Mouse (Mus musculus) liver (tissue): ENCODE data around the gene Neo1.
A peak's percentile ranks its signal among the peaks of the same experiment; 100 is the strongest.

Experiments used
- DNase-seq: peaks from one replicate; pipeline ENCODE4 v3.0.0-alpha.2; 2020; ENCODE audit warnings: mixed read lengths

The Neo1 gene

DNA sequence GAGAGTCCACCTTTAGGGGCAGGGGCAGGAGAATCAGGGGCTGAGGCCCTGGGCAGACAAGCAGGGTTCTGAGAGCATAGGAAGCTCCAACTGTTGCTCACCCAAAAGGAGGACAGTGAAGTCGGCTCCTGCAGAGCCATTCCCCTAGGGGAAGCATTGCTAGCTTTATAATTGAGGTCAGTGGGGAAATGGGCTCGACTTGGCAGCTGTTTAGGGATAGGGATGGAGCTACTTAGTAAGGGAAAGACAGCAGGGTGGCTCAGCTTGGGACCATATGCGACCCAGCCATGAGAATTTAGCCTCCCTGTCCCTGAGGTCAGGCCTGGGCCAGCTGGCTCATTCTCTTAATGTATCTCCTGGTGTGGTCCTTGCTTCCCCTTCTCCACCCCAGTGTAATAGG, 181.3 kb downstream of the Neo1 start:
- DNase-seq: no peak

DNA sequence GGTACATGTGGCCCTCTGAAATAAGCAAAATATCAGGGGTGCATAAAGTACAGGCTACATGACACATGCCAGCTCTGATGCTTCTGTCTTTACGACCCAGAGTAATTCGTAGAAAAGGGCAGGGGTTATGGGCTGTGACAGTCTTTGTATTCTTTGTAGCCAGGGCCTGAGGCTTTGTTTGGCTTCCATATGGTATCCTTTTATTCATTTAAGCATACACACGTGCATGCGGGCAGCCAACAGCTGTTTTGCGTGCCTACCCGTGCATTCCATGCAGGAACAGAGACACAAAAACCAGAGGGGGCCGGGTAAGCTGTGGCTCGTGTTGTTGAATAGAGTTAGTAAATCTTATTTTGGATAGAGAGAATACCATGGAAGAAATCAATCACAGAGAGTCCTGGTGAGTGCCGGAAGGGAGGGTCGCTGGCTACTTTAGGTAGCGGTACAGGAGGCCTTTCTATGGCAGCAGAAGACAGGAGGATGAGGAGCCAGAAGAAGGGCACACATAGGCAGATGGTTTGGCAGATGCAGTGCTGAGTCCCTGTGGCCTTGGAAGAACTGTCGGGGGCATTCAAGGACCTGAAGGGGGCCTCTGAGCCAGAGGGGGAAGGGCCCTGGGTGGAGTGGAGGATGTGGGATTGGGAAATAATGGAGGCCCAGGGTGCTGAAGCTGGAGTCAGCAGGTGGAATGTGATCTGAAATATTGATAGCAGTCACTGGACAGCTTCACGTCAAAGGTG, 186.5 kb downstream of the Neo1 start:
- no peak for DNase-seq

DNA sequence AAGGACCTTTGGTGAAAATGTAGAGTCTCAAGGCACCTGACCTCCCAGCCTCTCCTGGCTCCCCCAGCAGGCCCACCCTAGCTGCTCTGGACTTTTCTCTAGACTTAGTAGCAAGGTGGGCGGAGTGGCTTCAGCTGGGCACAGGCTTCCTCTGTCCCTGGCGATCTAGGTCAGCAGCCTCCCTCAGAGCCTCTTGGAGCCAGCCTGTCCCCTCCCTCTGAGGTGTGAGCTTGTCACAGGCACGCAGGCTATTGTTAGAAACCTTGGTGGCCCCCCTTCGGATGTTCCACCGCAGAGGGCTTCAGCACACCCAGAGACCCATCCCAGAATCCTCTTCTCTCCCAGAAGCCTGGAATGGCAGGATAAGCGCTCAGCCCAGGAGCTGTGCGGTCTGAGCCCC, 188.6 kb downstream of the Neo1 start:
- DNase-seq: no peak

DNA sequence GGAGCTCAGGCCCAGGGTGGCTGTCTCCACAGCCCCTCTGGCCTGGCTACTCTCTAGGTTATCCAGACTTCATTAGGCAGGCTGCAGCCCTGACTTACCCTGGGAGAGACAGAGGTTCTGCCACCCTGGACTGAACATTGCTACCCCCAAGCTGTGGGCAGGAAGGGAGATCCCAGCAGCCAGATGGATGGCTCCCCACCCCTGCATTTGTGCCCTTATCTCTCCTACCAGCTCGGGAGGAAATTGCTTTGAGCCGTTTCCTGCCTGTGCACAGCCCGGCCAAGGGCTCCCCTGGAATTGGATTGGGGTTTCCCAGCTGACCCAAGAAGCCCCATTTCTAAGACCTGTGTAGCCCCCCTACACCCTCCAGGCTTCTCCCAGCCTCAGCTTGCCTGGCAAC, 189.2 kb downstream of the Neo1 start:
- DNase-seq: peak; percentile 13

DNA sequence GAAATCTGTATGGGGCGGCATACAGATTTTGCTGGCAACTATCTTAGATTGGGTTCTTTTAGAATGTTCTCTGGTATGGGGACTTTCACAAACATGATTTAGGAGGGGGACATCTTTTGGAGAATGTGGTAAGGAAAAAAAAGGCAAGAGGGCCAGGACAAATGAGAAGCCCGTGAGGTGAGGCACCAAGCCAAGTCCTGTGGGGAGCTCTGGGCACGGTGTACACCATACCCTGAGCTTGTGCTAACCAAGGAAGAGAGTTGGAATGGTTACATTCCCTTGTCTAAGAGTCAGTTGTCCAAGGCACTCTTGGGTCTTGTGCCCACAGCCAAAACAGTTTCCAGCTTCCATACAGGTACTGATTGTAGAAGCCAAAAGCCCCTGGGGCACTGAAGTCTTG, 191.6 kb downstream of the Neo1 start:
- DNase-seq: no peak

DNA sequence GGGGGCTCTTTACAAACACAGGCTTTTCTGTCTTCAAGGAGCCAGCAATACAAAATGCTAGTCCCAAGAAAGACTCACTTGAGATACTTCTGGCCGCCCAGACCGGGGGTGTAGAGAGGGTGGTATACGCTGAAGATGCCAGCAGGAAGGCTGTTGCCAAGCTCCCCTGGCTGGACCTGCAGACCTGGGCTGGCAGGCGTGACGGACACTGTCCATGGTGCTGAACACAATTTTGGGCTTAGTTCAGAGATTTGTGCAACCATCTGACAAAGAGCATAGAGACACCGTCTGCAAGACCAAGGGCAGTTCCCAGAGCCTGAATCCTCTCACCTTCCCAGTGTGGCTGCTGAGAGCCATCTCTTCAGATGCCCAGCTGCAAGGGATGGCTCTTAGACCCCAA, 194.6 kb downstream of the Neo1 start:
- peak; percentile 61 for DNase-seq

DNA sequence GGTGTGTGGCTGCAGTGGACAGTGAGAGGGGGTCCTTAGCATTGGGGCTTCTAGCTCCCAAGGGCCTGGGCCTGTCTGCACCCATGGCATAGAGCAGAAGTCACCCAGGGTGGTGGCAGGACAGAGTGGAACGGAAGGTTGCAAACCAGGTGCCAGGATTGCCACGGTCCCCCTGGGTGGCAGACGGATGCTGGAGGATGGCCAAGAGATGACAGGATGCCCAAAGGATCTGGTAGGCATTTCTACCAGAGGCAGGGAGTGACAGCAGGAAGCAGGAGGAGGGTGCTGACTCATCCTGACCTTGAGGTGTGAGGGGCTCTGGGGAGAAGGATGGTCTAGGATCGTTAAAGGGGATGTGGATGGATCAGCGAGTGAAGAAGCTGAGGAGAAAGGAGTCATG, 197.7 kb downstream of the Neo1 start:
- DNase-seq: no peak

DNA sequence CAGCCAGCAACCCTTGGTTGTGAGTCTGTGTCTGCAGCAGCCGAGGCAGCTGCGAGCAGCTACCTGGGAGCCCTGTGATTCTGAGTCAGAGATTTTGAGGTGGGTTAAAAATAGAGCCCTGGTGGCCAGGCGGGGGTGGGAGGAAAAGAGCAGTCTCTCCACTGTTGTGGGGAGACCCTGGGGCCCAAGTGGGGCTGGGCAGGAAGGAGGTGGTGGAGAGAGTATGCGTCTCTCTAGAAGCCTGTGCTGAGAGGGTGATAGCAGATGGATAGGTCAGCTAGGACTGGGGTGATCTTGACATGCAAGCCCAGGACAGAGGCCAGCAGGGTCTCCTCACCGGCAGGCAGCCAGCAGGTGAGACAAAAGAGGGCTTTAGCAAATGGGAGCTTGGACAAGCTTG, 199.1 kb downstream of the Neo1 start:
- no peak for DNase-seq

DNA sequence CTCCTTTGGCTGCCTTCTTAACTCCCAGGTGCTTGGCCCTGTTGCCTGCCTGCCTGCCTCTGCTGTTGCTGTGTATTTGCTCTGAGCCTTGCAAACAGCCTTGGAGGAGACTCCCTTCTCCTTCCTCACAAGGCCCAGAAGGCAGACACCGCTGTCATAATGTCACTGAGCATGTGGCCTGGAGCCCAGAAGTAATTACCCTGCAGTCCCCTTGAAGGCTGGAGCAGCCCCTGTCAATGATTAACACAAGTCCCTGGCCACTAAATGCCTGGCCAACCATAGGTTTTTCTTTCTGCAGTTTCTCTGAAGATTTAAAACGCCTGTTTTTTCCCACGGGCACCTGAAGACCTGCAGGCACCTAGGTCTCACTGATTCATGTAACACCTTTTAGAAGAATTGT, 203.3 kb downstream of the Neo1 start:
- DNase-seq: no peak

DNA sequence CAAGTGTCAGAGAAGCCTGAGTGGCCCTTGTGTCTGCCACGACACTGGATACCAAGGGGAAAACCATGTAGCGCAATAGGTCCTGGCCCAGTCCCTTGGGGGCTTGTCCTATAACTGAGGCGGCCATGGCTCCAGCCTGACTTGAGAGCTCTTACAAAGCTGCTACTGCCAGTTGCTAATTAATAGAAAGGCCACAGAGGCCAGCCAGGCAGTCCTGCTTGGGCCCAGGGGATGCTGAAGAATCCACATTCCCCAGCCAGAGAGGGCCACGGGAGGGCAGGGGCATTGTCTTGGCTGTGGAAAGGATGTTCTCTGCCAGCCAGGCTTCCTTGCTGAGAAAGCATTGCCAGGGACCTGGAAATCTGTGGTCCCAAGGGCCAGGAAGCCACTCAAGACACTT, 206.6 kb downstream of the Neo1 start:
- DNase-seq: no peak
